Mouse (Mus musculus): ENCODE results near the gene Ss18l2. TPM values are rescaled to one million over a fixed set of nuclear protein-coding genes. Genes with fewer than 3 reads are reported as not detected.

Gene Ss18l2
- polyA plus RNA-seq, 1 experiment from 2014 or later: 117 TPM

GRCm38 (mm10) chr9:121741168-121741567, 31.0 kb downstream of the Ss18l2 start:
- Histone ChIP-seq H3K9me3 (no peaks in the 10 kb centered on the region), H3K9ac (no peak overlapping the region), H3K4me3 (no peak overlapping the region), H3K4me2 (no peak overlapping the region), H3K36me3 (peaks cover 68% of the 10 kb centered on the region), H3K4me1 (no peaks in the 10 kb centered on the region), H3K27me3 (no peaks in the 10 kb centered on the region), H3K27ac (no peak overlapping the region)
- ATAC-seq (ENCODE audit: insufficient number of reproducible peaks, low FRiP score, low TSS enrichment, low read depth): no peak
- WGBS: 92% methylated on average over 3 of the region's 3 CpGs

GRCm38 (mm10) chr9:121744051-121744450, 33.9 kb downstream of the Ss18l2 start:
- no peak for ATAC-seq (ENCODE audit: insufficient number of reproducible peaks, low FRiP score, low TSS enrichment, low read depth)
- Histone ChIP-seq H3K27me3 (no peaks in the 10 kb centered on the region), H3K9ac (no peak overlapping the region), H3K36me3 (peaks cover 86% of the 10 kb centered on the region), H3K4me2 (no peak overlapping the region), H3K27ac (no peak overlapping the region), H3K9me3 (no peaks in the 10 kb centered on the region), H3K4me3 (no peak overlapping the region), H3K4me1 (no peaks in the 10 kb centered on the region)
- 91% methylated on average over 8 of the region's 8 CpGs for WGBS

GRCm38 (mm10) chr9:121752774-121753173, 42.6 kb downstream of the Ss18l2 start:
- H3K4me3 ChIP-seq: no peak overlapping the region
- H3K36me3 ChIP-seq: peaks cover 79% of the 10 kb centered on the region
- H3K27ac ChIP-seq: no peak overlapping the region
- H3K27me3 ChIP-seq: no peaks in the 10 kb centered on the region
- no peak overlapping the region for H3K4me2 ChIP-seq
- 94% methylated on average over 9 of the region's 9 CpGs for WGBS
- no peak overlapping the region for H3K9ac ChIP-seq
- no peak for ATAC-seq (ENCODE audit: insufficient number of reproducible peaks, low FRiP score, low TSS enrichment, low read depth)
- no peaks in the 10 kb centered on the region for H3K9me3 ChIP-seq
- peaks cover 11% of the 10 kb centered on the region for H3K4me1 ChIP-seq

GRCm38 (mm10) chr9:121754624-121755023, 44.5 kb downstream of the Ss18l2 start:
- ATAC-seq (ENCODE audit: insufficient number of reproducible peaks, low FRiP score, low TSS enrichment, low read depth): no peak
- H3K36me3 ChIP-seq: peaks cover 61% of the 10 kb centered on the region
- H3K27ac ChIP-seq: no peak overlapping the region
- H3K27me3 ChIP-seq: no peaks in the 10 kb centered on the region
- 89% methylated on average over 3 of the region's 3 CpGs for WGBS
- H3K9ac ChIP-seq: no peak overlapping the region
- peaks cover 29% of the 10 kb centered on the region for H3K4me1 ChIP-seq
- H3K4me3 ChIP-seq: no peak overlapping the region
- no peaks in the 10 kb centered on the region for H3K9me3 ChIP-seq
- no peak overlapping the region for H3K4me2 ChIP-seq

GRCm38 (mm10) chr9:121756785-121757184, 46.7 kb downstream of the Ss18l2 start:
- no peaks in the 10 kb centered on the region for H3K9me3 ChIP-seq
- no peak overlapping the region for H3K9ac ChIP-seq
- peak overlapping the region; percentile 43; the same call in 1 of the 2 replicates for H3K27ac ChIP-seq
- no peaks in the 10 kb centered on the region for H3K27me3 ChIP-seq
- H3K4me3 ChIP-seq: no peak overlapping the region
- peaks cover 44% of the 10 kb centered on the region for H3K4me1 ChIP-seq
- H3K4me2 ChIP-seq: no peak overlapping the region
- no peak for ATAC-seq (ENCODE audit: insufficient number of reproducible peaks, low FRiP score, low TSS enrichment, low read depth)
- 85% methylated on average over 3 of the region's 3 CpGs for WGBS
- peaks cover 41% of the 10 kb centered on the region for H3K36me3 ChIP-seq

GRCm38 (mm10) chr9:121757432-121757831, 47.3 kb downstream of the Ss18l2 start:
- Histone ChIP-seq H3K4me1 (peaks cover 50% of the 10 kb centered on the region), H3K4me3 (peak overlapping the region; percentile 12), H3K4me2 (peak overlapping the region; percentile 85; the same call in 1 of the 2 replicates), H3K9me3 (no peaks in the 10 kb centered on the region), H3K27me3 (no peaks in the 10 kb centered on the region), H3K9ac (no peak overlapping the region), H3K36me3 (peaks cover 41% of the 10 kb centered on the region), H3K27ac (peak overlapping the region; percentile 95)
- ATAC-seq (ENCODE audit: insufficient number of reproducible peaks, low FRiP score, low TSS enrichment, low read depth): no peak
- WGBS: 28% methylated on average over 3 of the region's 3 CpGs

GRCm38 (mm10) chr9:121757835-121758814, 48.0 kb downstream of the Ss18l2 start:
- peaks cover 56% of the 10 kb centered on the region for H3K4me1 ChIP-seq
- H3K27me3 ChIP-seq: no peaks in the 10 kb centered on the region
- H3K27ac ChIP-seq: peak overlapping the region; percentile 95
- H3K4me3 ChIP-seq: peak overlapping the region; percentile 71
- WGBS: 29% methylated on average over 10 of the region's 10 CpGs
- H3K4me2 ChIP-seq: peak overlapping the region; percentile 85
- H3K9me3 ChIP-seq: no peaks in the 10 kb centered on the region
- H3K36me3 ChIP-seq: peaks cover 43% of the 10 kb centered on the region
- peak; percentile 45; the same call in 1 of the 2 replicates for ATAC-seq (ENCODE audit: insufficient number of reproducible peaks, low FRiP score, low TSS enrichment, low read depth)
- H3K9ac ChIP-seq: peak overlapping the region; percentile 87

- peaks cover 44% of the 10 kb centered on the region for H3K36me3 ChIP-seq
These were observed 49.3 kb downstream of the Ss18l2 start, which contains the start of gene Zfp651 for GRCm38 (mm10) chr9:121759091-121760081. Zfp651 (plus strand) TSS chr9:121759330.

GRCm38 (mm10) chr9:121760271-121761090, 50.4 kb downstream of the Ss18l2 start:
- Histone ChIP-seq H3K9ac (peak overlapping the region; percentile 87), H3K27ac (peak overlapping the region; percentile 95), H3K36me3 (peaks cover 44% of the 10 kb centered on the region), H3K27me3 (no peaks in the 10 kb centered on the region), H3K9me3 (no peaks in the 10 kb centered on the region), H3K4me3 (peak overlapping the region; percentile 71), H3K4me2 (peak overlapping the region; percentile 85), H3K4me1 (peaks cover 72% of the 10 kb centered on the region)
- WGBS: under 1% methylated on average over 43 of the region's 43 CpGs
- ATAC-seq (ENCODE audit: insufficient number of reproducible peaks, low FRiP score, low TSS enrichment, low read depth): peak; percentile 68

More at GRCm38 (mm10) chr9:121759091-121760081, 49.3 kb downstream of the Ss18l2 start, which contains the start of gene Zfp651:
- peak within 1 kb of the TSS; percentile 95 for H3K27ac ChIP-seq
- H3K27me3 ChIP-seq: no peaks in the 10 kb centered on the region
- H3K4me1 ChIP-seq: peaks cover 68% of the 10 kb centered on the region
- H3K9me3 ChIP-seq: no peaks in the 10 kb centered on the region
- peak; percentile 69 for ATAC-seq (ENCODE audit: insufficient number of reproducible peaks, low FRiP score, low TSS enrichment, low read depth)
- peak within 1 kb of the TSS; percentile 85 for H3K4me2 ChIP-seq
- peak within 1 kb of the TSS; percentile 71 for H3K4me3 ChIP-seq
- under 1% methylated on average over 66 of the region's 97 CpGs for WGBS
- peak within 1 kb of the TSS; percentile 87 for H3K9ac ChIP-seq

- Histone ChIP-seq H3K4me3 (peak overlapping the region; percentile 71), H3K4me1 (peaks cover 77% of the 10 kb centered on the region), H3K27me3 (no peaks in the 10 kb centered on the region), H3K9me3 (no peaks in the 10 kb centered on the region), H3K4me2 (peak overlapping the region; percentile 85), H3K9ac (peak overlapping the region; percentile 87), H3K27ac (peak overlapping the region; percentile 95), H3K36me3 (peaks cover 49% of the 10 kb centered on the region)
- WGBS: 55% methylated on average over 10 of the region's 10 CpGs
- ATAC-seq (ENCODE audit: insufficient number of reproducible peaks, low FRiP score, low TSS enrichment, low read depth): no peak
These were observed 51.0 kb downstream of the Ss18l2 start for GRCm38 (mm10) chr9:121761091-121761665.

All from limb, embryonic 15.5 days (tissue).